In the genomic region with DNA sequence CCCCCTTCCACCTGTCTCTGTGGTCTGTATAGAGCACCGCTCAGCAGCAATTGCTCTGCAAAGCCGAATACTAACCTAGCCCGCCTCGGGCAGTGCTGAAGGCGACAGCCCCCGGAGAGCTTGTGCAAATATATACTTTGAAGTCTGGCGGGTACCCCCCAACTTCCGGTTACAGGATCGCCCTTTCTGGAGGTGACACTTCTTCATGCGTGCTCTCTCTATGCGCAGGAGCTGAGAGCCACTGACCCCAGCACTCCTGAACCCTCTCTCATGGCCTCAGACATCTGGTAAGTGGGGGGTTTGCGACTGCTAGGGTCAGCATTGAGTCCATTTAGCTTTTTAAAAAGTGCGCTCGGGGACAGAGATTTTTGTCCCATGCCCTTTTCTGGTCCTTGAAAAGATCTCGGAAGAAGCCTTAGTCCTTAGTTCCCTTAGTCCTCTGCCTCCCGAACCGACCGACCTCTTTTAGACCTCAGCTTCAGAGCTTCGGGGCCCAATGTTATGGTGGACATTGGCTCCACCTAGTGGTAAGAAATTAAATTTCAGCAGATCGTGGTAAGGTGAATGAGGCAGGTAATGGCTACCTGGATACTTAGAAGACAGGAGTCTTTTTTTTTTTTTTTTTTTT, we compare ENCODE assay signal across 8 mouse cellular contexts. TPM values are rescaled to one million over a fixed set of nuclear protein-coding genes. Genes with fewer than 3 reads are reported as not detected.
DNase-seq lines count a peak whose midpoint lies in the region; ATAC-seq and TF ChIP-seq lines count a peak whose summit lies in the region.

No protein-coding gene starts in this region.

- H3K36me3 ChIP-seq in embryonic facial prominence, embryonic 10.5 days (replicated peaks), result no peaks in the 10 kb centered on the region
- no peaks in the 10 kb centered on the region for H3K36me3 ChIP-seq in heart, postnatal 0 days (replicated peaks; ENCODE audit: control insufficient read depth, insufficient read depth, low read length)
- H3K36me3 ChIP-seq in liver, embryonic 16.5 days (ENCODE audit: control insufficient read depth, insufficient read depth), result no peaks in the 10 kb centered on the region
- no peaks in the 10 kb centered on the region for H3K36me3 ChIP-seq in neural tube, embryonic 12.5 days

- WGBS in embryonic facial prominence, embryonic 10.5 days, result under 1% methylated on average over 20 of the region's 20 CpGs
- WGBS in heart, postnatal 0 days, result under 1% methylated on average over 20 of the region's 20 CpGs
- under 1% methylated on average over 20 of the region's 20 CpGs for WGBS in liver, embryonic 16.5 days (ENCODE audit: insufficient replicate concordance)
- under 1% methylated on average over 20 of the region's 20 CpGs for WGBS in neural tube, embryonic 12.5 days

- peak overlapping the region; percentile 60 for H3K4me2 ChIP-seq in heart, postnatal 0 days (ENCODE audit: low read depth, low read length)
- peak overlapping the region; percentile 48 for H3K4me2 ChIP-seq in liver, embryonic 16.5 days (ENCODE audit: low read depth, low read length)
- peak overlapping the region; percentile 52 for H3K4me2 ChIP-seq in neural tube, embryonic 12.5 days (replicated peaks)

- H3K4me3 ChIP-seq in embryonic facial prominence, embryonic 10.5 days, result peak overlapping the region; percentile 48
- peak overlapping the region; percentile 33 for H3K4me3 ChIP-seq in heart, postnatal 0 days (ENCODE audit: low read depth, low read length)
- peak overlapping the region; percentile 28 for H3K4me3 ChIP-seq in liver, embryonic 16.5 days (ENCODE audit: low read depth, low read length)
- peak overlapping the region; percentile 5; the same call in 1 of the 2 replicates for H3K4me3 ChIP-seq in neural tube, embryonic 12.5 days

- H3K4me1 ChIP-seq in embryonic facial prominence, embryonic 10.5 days, result peaks cover 27% of the 10 kb centered on the region
- no peaks in the 10 kb centered on the region for H3K4me1 ChIP-seq in heart, postnatal 0 days (ENCODE audit: control insufficient read depth, insufficient read depth)
- H3K4me1 ChIP-seq in liver, embryonic 16.5 days (ENCODE audit: control insufficient read depth, low read depth, low read length), result peaks cover 5% of the 10 kb centered on the region
- H3K4me1 ChIP-seq in neural tube, embryonic 12.5 days, result peaks cover 3% of the 10 kb centered on the region; the same call in 1 of the 2 replicates

- H3K27me3 ChIP-seq in embryonic facial prominence, embryonic 10.5 days (replicated peaks; ENCODE audit: low read depth, poor library complexity, severe bottlenecking), result peaks cover 60% of the 10 kb centered on the region
- 0 out of 2 replicates have a peak, but pooled peaks cover 35% of the 10 kb centered on the region for H3K27me3 ChIP-seq in heart, postnatal 0 days (ENCODE audit: control insufficient read depth, insufficient read depth, low read length)
- peaks cover 15% of the 10 kb centered on the region for H3K27me3 ChIP-seq in liver, embryonic 16.5 days (ENCODE audit: control insufficient read depth, insufficient read depth, low read depth, low read length)
- H3K27me3 ChIP-seq in neural tube, embryonic 12.5 days (replicated peaks), result peaks cover 20% of the 10 kb centered on the region; the same call in 1 of the 2 replicates

- no peak for TF ChIP-seq EP300 in heart, postnatal 0 days (IDR thresholded peaks at IDR 0.05; ENCODE audit: low read depth)

- peak; percentile 81 for TF ChIP-seq CTCF in heart, postnatal 0 days (IDR thresholded peaks at IDR 0.05; ENCODE audit: low read depth)

- H3K9ac ChIP-seq in heart, postnatal 0 days (replicated peaks; ENCODE audit: low read depth, low read length), result no peak overlapping the region
- no peak overlapping the region for H3K9ac ChIP-seq in liver, embryonic 16.5 days (ENCODE audit: low read depth, low read length)
- H3K9ac ChIP-seq in neural tube, embryonic 12.5 days, result no peak overlapping the region

- no peak overlapping the region for H3K27ac ChIP-seq in embryonic facial prominence, embryonic 10.5 days (replicated peaks)
- H3K27ac ChIP-seq in heart, postnatal 0 days (ENCODE audit: low read depth), result no peak overlapping the region
- no peak overlapping the region for H3K27ac ChIP-seq in liver, embryonic 16.5 days (ENCODE audit: low read length)
- no peak overlapping the region for H3K27ac ChIP-seq in neural tube, embryonic 12.5 days

- ATAC-seq in activated CD4-positive, CD25-positive, alpha-beta regulatory T cell, adult 4 months, result peak; percentile 77
- peak; percentile 40 for ATAC-seq in heart, postnatal 0 days (ENCODE audit: insufficient read depth, low read depth)
- ATAC-seq in liver, embryonic 16.5 days (ENCODE audit: low read depth), result peak; percentile 24; the same call in 1 of the 2 replicates
- peak; percentile 86 for ATAC-seq in neural tube, embryonic 12.5 days (ENCODE audit: low FRiP score, low read depth)

- H3K9me3 ChIP-seq in embryonic facial prominence, embryonic 10.5 days, result no peaks in the 10 kb centered on the region
- H3K9me3 ChIP-seq in heart, postnatal 0 days (replicated peaks; ENCODE audit: control insufficient read depth, low read length), result no peaks in the 10 kb centered on the region
- H3K9me3 ChIP-seq in liver, embryonic 16.5 days (replicated peaks; ENCODE audit: control insufficient read depth, low read length), result no peaks in the 10 kb centered on the region
- H3K9me3 ChIP-seq in neural tube, embryonic 12.5 days, result no peaks in the 10 kb centered on the region

- DNase-seq in CD4-positive helper T cell, adult 2 months (ENCODE audit: low read depth, low spot score), result peak; percentile 79
- DNase-seq in embryonic facial prominence, embryonic 10.5 days (ENCODE audit: low spot score), result peak; percentile 67
- peak; percentile 72 for DNase-seq in heart, postnatal 0 days (ENCODE audit: low spot score)
- peak; percentile 81 for DNase-seq in kidney, postnatal 14 days
- peak; percentile 80 for DNase-seq in thymus, postnatal 14 days

RNA-seq across cellular contexts. Expression of a gene that starts 8.1 kb away (rescaled TPM):
- polyA plus RNA-seq in activated CD4-positive, CD25-positive, alpha-beta regulatory T cell, adult 4 months (2017; shearing (Covaris generic)), result not detected
- polyA plus RNA-seq in embryonic facial prominence, embryonic 10.5 days (2016; fragmentation: Nextera tagmentation; extraction: Ambion mirVana), result not detected in 2 replicates
- total RNA-seq in heart, postnatal 0 days (2014; rRNA removed; ENCODE audit: low replicate concordance), result 1.1 and 2.3 TPM in 2 replicates
- 0.90 and 1.3 TPM in 2 replicates for polyA plus RNA-seq in heart, postnatal 0 days (2015; fragmentation: Nextera tagmentation; extraction: Ambion mirVana)
- polyA plus RNA-seq in liver, embryonic 16.5 days (2015; fragmentation: Nextera tagmentation; extraction: Ambion mirVana), result 1.5 and 2.9 TPM in 2 replicates
- 0.17 TPM in 1 of 2 replicates, not detected in the other for polyA plus RNA-seq in neural tube, embryonic 12.5 days (2016; fragmentation: Nextera tagmentation; extraction: Ambion mirVana)

RNA-seq across cellular contexts. Expression of a gene that starts 58.2 kb away (rescaled TPM):
- polyA plus RNA-seq in activated CD4-positive, CD25-positive, alpha-beta regulatory T cell, adult 4 months (2017; shearing (Covaris generic)), result under 1 TPM; 0.16 to 0.55 TPM
- polyA plus RNA-seq in embryonic facial prominence, embryonic 10.5 days (2016; fragmentation: Nextera tagmentation; extraction: Ambion mirVana), result 0.08 and 0.25 TPM in 2 replicates
- total RNA-seq in heart, postnatal 0 days (2014; rRNA removed; ENCODE audit: low replicate concordance), result 12.4 and 16.8 TPM in 2 replicates
- 0.63 and 1.2 TPM in 2 replicates for polyA plus RNA-seq in heart, postnatal 0 days (2015; fragmentation: Nextera tagmentation; extraction: Ambion mirVana)
- 0.04 TPM in 1 of 2 replicates, not detected in the other for polyA plus RNA-seq in liver, embryonic 16.5 days (2015; fragmentation: Nextera tagmentation; extraction: Ambion mirVana)
- 0.85 and 1.3 TPM in 2 replicates for polyA plus RNA-seq in neural tube, embryonic 12.5 days (2016; fragmentation: Nextera tagmentation; extraction: Ambion mirVana)

Comparison
In these comparisons a context has a peak if more than half of its experiments do, and no peak if none do; other contexts are left out.
1. ATAC-seq: peak in every context shown above with its lines; median percentile 86 in neural tube, embryonic 12.5 days; 77 in activated CD4-positive, CD25-positive, alpha-beta regulatory T cell, adult 4 months; 40 in heart, postnatal 0 days; 24 in liver, embryonic 16.5 days.